Mouse (Mus musculus) forebrain, postnatal 0 days (tissue): ENCODE measurements at regions not wholly inside any gene's neighbourhood (a gene's known extent, or its start where the extent isn't known, plus 50 kb on each side); places are given as distances from the start of the nearest gene placed in this dataset.

Experiments
- ATAC-seq: fragments of 200-750 bp; cut with Nextera tagmentation; 2 replicates; pipeline ENCODE4 v1.8.0; 2017; ENCODE audit warnings: mild to moderate bottlenecking, moderate library complexity
- DNase-seq: peaks from one replicate; pipeline ENCODE4 v3.0.0-alpha.2; 2015
- H3K27ac ChIP-seq: fragments of 300-500 bp; sonication (generic); 2 replicates; pipeline ENCODE4 v1.5.1; 2014; ENCODE audit warnings: low read depth, mild to moderate bottlenecking, antibody characterized with exemption, low read length, moderate library complexity, mixed read lengths
- H3K27me3 ChIP-seq: fragments of 300-500 bp; sonication (generic); 2 replicates; pipeline ENCODE4 v1.6.1; 2014; ENCODE audit warnings: mild to moderate bottlenecking, low read length, mixed read lengths; ENCODE audit not compliant: insufficient read depth
- H3K36me3 ChIP-seq: fragments of 300-500 bp; sonication (generic); 2 replicates; pipeline ENCODE4 v1.6.1; 2014; ENCODE audit warnings: mild to moderate bottlenecking, moderate library complexity; ENCODE audit not compliant: insufficient read depth
- H3K4me1 ChIP-seq: fragments of 300-500 bp; sonication (generic); 2 replicates; pipeline ENCODE4 v1.6.1; 2014; ENCODE audit warnings: antibody characterized with exemption; ENCODE audit not compliant: insufficient read depth
- H3K4me2 ChIP-seq: fragments of 300-500 bp; sonication (generic); 2 replicates; pipeline ENCODE4 v1.6.1; 2014; ENCODE audit warnings: low read depth, mild to moderate bottlenecking, moderate library complexity
- H3K4me3 ChIP-seq: fragments of 300-500 bp; sonication (generic); 2 replicates; pipeline ENCODE4 v1.5.1; 2014; ENCODE audit warnings: low read depth, low read length, mixed read lengths
- H3K9ac ChIP-seq: fragments of 300-500 bp; sonication (generic); 2 replicates; pipeline ENCODE4 v1.6.1; 2014; ENCODE audit warnings: mild to moderate bottlenecking
- H3K9me3 ChIP-seq: fragments of 300-500 bp; sonication (generic); 2 replicates; pipeline ENCODE4 v1.6.1; 2016; ENCODE audit warnings: low read length
- CTCF ChIP-seq: sonication (generic); IDR thresholded peaks from 2 replicates; pipeline ENCODE4 v1.5.1; 2016; ENCODE audit warnings: antibody characterized with exemption, control low read depth, low read depth
- WGBS: fragments of 180-500 bp; shearing (Covaris S2); extraction: QIAGEN DNeasy Blood & Tissue Kit; methylation state at CpG from one replicate; pipeline ENCODE4 v1.1.7; 2014; 5-methylcytosine and 5-hydroxymethylcytosine counted together

DNA sequence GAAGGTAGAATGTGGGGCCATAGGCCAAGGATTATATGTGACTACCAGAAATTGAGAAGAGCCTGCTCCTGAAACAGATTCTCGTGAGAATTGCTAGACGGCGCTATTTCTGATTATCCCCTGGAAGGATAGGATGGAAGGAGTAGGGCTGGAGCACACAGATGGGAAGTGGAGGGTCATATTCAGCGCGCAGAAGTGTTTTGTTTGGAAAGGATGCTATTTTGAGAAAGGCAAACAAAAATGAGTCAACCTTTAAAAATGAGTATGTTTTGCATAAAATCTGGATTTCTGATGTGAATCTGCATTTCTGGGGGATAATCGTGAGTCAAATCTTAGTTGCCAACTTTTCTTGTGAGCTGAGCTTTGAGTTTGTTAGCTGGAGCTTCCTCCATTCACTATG is 58.1 kb upstream of the Fshb start:
- no peak overlapping the region for H3K27ac ChIP-seq
- H3K9me3 ChIP-seq = no peaks in the 10 kb centered on the region
- peak; percentile 2 for DNase-seq
- H3K4me1 ChIP-seq = no peaks in the 10 kb centered on the region
- H3K27me3 ChIP-seq = no peaks in the 10 kb centered on the region
- no peaks in the 10 kb centered on the region for H3K36me3 ChIP-seq
- H3K9ac ChIP-seq = no peak overlapping the region
- no peak overlapping the region for H3K4me2 ChIP-seq
- H3K4me3 ChIP-seq = no peak overlapping the region
- TF ChIP-seq CTCF = no peak
- peak; percentile 59 for ATAC-seq
- WGBS = 85% methylated on average over 6 of the region's 6 CpGs

DNA sequence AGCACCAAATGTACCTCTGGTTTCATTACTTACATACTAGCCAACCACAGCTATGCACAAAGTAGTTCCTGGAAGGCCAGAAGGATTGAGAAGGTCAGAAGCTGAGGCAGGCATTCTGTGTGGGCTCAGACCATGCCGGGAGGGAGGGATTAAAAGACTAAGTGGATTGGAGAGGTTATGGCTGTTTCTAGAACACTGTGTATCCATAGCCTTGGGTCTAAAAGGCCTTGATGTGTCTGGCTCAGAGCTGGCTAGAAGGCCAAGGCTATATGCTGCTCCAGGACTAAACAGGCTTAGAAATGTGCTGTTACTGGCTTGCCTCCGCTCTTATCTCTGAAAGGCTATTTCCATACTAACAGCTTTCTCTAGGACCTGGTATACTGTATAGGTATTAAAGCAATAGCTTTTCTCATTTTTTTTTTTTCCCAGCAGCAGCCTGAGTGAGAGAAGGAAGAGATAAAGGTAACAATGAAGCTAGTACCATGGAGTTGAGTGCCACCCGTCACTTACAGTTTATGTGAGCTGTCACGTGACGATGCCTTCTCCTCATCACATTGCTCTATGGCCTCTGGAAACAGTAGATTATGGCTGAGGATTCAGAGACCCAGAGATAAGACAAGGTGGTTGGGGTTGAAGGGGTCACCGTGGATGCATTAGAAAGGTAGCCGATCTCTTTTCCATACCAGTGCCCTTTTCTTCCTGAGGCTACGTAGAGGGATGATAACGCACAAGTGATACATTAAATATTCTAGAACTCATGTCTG is 59.4 kb upstream of the Fshb start:
- H3K4me2 ChIP-seq = no peak overlapping the region
- WGBS = 91% methylated on average over 9 of the region's 9 CpGs
- H3K36me3 ChIP-seq = no peaks in the 10 kb centered on the region
- no peak overlapping the region for H3K27ac ChIP-seq
- no peaks in the 10 kb centered on the region for H3K27me3 ChIP-seq
- TF ChIP-seq CTCF = no peak
- ATAC-seq = no peak; the same call in 1 of the 2 replicates
- no peak overlapping the region for H3K9ac ChIP-seq
- DNase-seq = no peak
- H3K4me3 ChIP-seq = no peak overlapping the region
- no peaks in the 10 kb centered on the region for H3K4me1 ChIP-seq
- H3K9me3 ChIP-seq = no peaks in the 10 kb centered on the region

DNA sequence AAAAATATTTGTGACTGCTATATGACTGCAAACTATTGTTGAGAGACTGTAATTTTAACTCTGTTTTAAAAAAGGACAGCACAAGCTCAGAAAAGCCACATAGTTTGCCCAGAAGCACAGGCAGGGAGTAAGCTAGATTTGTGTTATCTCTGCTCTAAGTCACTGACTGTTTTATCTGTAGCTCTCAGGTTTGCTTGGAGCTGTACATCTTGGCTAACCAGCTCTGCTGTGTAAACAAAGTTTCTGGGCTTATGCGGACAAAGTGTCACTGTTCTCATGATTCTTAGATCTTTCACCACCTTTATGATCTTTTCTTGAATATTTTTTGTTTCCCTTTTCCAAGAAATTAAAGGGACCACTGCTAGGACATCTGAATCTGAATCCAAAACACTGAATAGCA is 60.2 kb upstream of the Fshb start:
- no peak overlapping the region for H3K4me2 ChIP-seq
- H3K4me1 ChIP-seq = no peaks in the 10 kb centered on the region
- H3K9me3 ChIP-seq = no peaks in the 10 kb centered on the region
- WGBS = 91% methylated on average over 1 of the region's 1 CpGs
- H3K27ac ChIP-seq = no peak overlapping the region
- H3K4me3 ChIP-seq = no peak overlapping the region
- DNase-seq = no peak
- no peaks in the 10 kb centered on the region for H3K27me3 ChIP-seq
- no peak for ATAC-seq
- no peak overlapping the region for H3K9ac ChIP-seq
- no peaks in the 10 kb centered on the region for H3K36me3 ChIP-seq
- TF ChIP-seq CTCF = no peak

DNA sequence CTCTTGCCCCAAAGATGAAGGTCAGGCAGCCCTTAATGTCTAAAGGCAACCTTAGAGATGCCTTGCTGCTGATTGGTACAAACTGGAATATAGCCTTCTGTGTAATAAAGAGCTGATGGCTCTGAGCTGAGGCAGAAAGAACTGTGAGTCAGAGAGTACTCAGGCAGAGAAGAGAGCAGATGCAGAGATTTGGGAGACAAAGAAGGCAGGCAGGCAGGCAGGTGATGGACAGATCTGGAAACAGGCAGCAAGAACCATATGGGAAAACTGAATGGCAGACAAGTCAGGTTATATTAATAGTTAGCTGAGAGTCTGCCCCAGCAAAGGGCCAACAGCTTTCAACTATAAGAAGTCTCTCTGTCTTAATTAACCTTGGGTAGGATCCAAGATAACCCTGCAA is 73.7 kb upstream of the Fshb start:
- H3K27ac ChIP-seq = no peak overlapping the region
- no peaks in the 10 kb centered on the region for H3K4me1 ChIP-seq
- no peak for TF ChIP-seq CTCF
- H3K36me3 ChIP-seq = no peaks in the 10 kb centered on the region
- DNase-seq (no peak), ATAC-seq (no peak)
- H3K4me2 ChIP-seq = no peak overlapping the region
- H3K9ac ChIP-seq = no peak overlapping the region
- no peak overlapping the region for H3K4me3 ChIP-seq
- H3K27me3 ChIP-seq = no peaks in the 10 kb centered on the region
- H3K9me3 ChIP-seq = no peaks in the 10 kb centered on the region

DNA sequence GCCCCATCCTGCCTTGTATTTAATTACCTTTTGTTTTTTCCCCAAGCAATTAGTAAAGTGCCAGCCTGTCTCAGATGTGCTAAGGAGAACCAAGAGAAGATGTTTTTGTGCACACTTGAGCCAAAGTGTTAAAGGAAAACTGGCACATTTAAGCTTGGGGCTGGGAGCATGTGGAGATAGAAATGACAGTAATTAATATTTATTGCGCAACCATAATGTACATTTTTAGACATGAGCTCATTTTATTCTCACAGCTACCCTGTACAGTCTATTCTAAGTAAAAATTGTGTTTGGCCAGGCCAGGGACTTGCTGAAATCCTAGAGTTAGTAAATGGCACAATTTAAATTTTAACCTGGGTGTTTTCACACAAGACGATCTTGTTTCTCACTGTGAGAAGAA is 89.9 kb upstream of the Fshb start:
- WGBS = 63% methylated on average over 2 of the region's 2 CpGs
- ATAC-seq (no peak), DNase-seq (no peak)

DNA sequence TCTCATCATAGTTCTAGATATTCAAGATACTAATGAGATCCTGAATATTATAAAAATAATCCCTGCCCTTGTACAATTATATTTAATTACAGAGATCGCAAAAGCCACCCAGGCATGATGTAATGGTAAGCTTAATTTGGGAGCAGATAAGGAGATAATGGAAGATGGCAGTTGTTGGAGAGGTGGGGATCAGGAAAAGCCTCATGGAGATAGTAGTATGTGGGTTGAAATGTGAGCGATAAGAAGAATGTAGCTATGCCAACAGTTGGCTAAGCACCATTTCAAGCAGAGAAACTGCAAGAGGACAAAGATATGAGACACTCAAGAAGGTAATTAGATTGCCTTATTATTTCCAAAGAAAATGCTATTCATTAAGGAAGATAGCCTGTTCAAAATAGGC is 90.4 kb upstream of the Fshb start:
- Histone ChIP-seq H3K9ac (no peak overlapping the region), H3K27ac (no peak overlapping the region), H3K9me3 (no peaks in the 10 kb centered on the region), H3K27me3 (no peaks in the 10 kb centered on the region), H3K36me3 (no peaks in the 10 kb centered on the region), H3K4me2 (no peak overlapping the region), H3K4me3 (no peak overlapping the region), H3K4me1 (no peaks in the 10 kb centered on the region)
- ATAC-seq (no peak), DNase-seq (no peak)
- no peak for TF ChIP-seq CTCF
- WGBS = 71% methylated on average over 2 of the region's 2 CpGs

More for the DNA sequence above, 89.9 kb upstream of the Fshb start:
- Histone ChIP-seq H3K27ac (no peak overlapping the region), H3K4me2 (no peak overlapping the region), H3K4me1 (no peaks in the 10 kb centered on the region), H3K9ac (no peak overlapping the region), H3K27me3 (no peaks in the 10 kb centered on the region), H3K36me3 (no peaks in the 10 kb centered on the region), H3K4me3 (no peak overlapping the region), H3K9me3 (no peaks in the 10 kb centered on the region)
- no peak for TF ChIP-seq CTCF

DNA sequence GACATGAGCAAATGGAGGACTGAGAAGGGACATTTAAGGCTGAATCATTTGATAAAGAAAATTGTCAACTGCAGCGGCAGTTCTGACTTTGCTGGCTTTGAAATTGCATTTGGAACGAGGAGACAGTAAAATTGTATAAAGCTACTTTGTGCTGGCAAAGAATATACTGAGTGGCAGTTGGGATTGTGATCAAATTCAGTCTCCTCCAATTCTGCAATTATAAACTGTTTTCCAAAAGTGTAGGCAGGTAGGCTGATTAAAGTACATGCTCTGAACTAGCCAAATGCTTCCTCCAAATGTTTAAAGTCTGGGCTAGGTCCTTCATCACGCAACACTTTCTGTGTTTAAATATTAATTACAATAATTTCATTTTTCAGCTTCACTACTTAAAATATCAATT is 90.9 kb upstream of the Fshb start:
- H3K4me3 ChIP-seq = no peak overlapping the region
- H3K27me3 ChIP-seq = no peaks in the 10 kb centered on the region
- H3K27ac ChIP-seq = no peak overlapping the region
- no peaks in the 10 kb centered on the region for H3K4me1 ChIP-seq
- DNase-seq = no peak
- no peaks in the 10 kb centered on the region for H3K9me3 ChIP-seq
- H3K4me2 ChIP-seq = no peak overlapping the region
- WGBS = 42% methylated on average over 3 of the region's 3 CpGs
- peak; percentile 25; the same call in 1 of the 2 replicates for ATAC-seq
- TF ChIP-seq CTCF = no peak
- no peak overlapping the region for H3K9ac ChIP-seq
- no peaks in the 10 kb centered on the region for H3K36me3 ChIP-seq
